Mouse (Mus musculus) embryo, embryonic 9.5 days (tissue): Measurements from ENCODE around the gene Scube3.
A peak's percentile ranks its signal among the peaks of the same experiment; 100 is the strongest.

Source experiments
- DNase-seq: peaks from one replicate; pipeline ENCODE4 v3.0.0-alpha.2; 2017; ENCODE audit errors: extremely low spot score

Scube3 gene

DNA sequence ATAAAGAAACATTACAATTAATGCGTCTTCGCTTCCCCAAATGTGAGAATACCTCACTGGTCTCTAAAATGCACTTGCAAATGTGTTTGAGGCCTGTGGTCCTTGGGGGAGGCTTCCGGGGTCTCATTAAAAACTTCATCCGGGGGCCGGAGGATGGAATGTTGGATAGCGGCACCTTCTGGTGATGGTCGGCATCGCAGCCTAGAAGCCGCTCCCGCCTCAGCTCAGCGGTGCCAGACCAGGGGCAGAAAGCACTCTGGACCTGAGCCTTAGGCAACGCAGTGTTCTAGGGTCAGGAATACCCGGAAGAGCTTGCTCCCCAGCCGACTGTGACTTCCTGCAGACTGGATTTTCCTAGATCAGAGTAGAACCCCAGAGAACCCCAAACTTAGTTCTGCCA lies 8.7 kb upstream of the Scube3 start:
- DNase-seq = peak; percentile 82

DNA sequence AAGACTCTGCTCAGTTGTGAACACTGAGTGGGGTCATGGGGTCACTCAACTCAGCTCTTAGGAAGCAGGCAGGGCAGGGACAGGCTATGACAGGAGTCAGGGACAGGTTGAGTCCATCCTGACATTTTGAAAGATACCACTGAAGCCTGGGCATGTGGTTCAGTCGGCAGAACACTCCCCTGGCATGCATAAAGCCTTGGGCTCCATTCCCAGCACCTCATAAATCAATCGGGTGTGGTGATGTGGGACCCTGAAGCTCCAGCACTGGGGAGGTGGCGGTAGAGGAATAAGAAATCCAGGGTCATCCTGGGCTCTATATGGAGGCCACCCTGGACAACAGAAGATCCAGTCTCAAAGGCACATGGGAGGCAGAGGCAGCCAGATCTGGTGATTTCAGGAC lies 6.4 kb upstream of the Scube3 start:
- DNase-seq = no peak

DNA sequence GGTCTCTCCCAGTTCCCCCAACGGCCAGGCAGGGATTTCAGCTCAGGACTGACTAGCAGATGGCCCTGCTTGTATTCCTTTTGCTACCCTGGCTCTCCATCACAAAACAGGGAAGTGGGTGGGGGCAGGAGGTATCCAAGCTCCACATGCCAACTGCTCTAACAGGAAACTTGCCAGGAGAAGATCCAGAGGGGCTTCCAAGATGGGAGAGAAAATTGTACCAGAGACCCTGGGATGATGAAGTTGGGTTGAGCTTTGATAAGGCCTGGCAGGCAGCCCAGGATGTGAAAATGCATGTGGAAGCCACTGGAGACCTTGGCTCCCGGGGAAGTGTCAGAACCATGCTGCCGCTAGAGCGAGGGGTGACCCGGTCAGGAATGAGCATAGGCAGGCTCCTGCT lies 5.7 kb upstream of the Scube3 start:
- DNase-seq = no peak

DNA sequence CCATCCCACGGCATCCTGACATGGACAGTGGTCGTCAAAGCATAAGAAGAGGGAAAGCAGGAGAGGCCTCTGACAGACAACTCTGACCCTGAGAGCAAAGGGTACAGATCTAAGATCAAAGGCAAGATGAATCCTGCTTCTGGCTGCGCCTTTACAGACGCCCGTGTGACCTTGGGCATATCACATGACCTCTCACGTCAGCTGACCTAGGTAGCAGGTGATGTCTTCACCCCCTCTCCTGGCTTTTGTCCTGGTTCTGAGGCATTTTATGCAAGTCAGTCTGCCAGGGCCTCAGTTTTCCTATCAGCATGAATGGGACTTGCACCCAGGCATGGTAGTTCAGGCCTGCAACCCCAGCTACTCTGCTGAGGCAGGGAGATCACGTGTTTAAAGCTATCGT lies 3.9 kb upstream of the Scube3 start:
- DNase-seq = no peak

DNA sequence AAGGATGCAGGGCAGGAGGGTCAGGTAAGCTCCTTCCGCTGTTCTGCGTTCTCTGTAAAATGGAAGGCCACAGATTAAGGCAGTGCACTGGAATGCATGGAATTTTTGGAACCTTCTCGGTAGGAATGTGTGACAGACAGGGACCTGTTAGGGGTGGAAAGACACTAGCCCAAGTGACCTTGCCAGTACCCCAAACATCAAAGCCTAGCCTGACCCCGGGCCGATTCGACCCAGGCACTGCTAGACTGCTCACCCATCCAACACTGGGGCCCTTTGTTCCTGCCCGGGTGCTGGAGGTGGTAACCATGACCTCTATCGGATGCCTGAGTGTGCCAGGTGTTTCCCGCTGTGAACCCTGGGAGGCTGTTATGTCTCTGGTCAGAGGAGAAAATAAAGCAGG lies 3.3 kb upstream of the Scube3 start:
- no peak for DNase-seq

DNA sequence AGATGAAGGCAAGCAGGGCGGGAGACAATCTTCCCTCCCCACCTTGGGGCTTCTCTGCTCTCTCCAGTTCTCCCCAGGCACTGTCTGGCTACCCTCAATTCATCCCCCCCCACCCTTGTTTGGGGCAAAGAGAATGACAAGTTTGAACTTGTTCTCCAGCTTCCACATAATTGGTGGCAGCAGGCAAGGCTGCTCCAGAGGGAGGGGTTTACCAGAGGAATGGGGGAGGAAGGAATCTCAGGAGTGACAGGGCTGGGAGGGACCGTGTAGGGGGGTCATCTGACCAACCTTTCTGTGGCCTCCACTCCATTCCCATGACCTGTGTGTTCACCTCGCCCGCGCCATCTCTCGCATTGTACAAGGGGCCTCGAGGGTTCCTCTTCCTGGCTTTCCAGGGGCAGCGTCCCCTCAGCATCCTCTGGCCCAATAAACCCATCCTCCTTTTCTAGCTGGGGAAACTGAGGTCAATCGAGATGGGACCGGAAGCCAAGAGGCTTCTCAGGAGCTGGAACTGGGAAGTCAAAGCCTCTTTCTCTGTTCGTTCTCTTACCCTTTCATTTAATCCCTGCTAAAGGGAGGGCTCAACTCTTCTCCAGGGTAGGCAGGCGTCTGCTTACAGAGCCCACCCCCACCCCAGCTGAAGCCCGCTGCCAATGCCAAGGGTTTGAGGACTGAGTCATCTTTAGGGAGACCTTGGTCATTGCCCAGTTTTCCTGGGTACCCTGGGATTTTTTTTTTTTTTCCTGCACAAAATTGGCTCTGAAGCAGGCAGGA lies 1.3 kb upstream of the Scube3 start:
- peak; percentile 48 for DNase-seq

DNA sequence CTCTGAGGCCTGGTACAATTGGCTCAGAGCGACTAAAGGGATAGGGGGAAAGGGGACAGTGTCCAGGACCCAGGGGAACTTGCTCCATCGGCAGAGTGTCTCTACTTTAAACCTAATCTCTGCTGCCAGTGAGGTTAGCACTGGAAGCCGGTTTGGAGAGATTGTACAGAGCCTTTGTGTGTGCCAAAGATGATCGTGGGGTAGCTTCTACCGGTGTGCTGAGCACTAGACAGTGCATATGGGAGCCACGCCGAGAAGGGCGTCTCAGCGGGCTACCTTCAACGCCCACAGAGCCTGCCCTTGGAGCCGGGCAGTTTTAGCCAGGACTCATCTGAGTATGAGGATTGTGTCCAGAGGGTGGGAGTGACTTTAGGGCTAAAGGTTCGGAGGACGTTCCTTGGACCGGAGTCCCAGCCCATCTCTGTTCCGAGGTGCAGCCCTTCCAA lies 713 bp upstream of the Scube3 start:
- no peak for DNase-seq

DNA sequence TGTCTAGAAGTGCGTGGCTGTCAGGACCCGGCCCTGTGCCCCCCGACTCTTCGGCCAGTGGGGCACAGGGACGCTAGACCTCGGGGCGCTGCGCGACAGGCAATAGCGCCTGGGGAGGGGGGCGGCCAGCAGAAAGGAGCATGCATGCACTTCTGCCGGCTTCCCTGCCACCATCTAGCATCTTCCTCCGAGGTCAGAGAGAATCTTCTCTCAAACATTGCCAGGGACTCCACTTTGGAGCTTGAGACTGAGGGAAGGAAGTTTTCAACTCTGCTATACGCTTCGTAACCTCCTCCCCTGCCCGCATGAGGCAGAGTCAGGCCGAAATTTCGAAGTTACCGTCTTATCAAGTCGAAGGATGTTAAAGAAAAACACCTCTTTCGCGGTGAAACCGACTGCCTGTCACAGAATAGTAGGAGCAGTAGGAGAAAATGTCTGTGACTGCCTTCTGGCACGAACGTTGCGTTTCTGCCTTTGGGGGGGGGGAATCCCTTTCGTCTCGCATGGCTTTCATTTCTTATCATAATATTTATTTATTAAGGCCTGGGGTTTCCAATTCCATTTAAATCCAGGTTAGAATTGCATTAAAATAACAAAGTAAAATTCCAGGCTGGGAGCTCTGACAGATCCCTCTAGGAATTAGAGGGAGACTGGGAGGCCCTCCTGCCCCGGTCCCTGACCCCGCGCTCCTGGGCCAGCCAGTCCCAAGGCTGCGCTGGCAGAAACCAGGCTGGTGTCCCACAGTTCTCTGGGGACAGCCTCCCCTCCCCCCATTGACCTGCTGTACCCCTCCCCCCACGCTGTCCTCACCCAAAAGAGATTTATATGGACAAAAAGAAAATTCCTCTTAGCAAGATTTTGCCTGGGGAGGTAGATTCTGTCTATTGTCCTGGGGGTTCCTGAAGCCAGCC lies 1.0 kb downstream of the Scube3 start:
- peak; percentile 56 for DNase-seq

DNA sequence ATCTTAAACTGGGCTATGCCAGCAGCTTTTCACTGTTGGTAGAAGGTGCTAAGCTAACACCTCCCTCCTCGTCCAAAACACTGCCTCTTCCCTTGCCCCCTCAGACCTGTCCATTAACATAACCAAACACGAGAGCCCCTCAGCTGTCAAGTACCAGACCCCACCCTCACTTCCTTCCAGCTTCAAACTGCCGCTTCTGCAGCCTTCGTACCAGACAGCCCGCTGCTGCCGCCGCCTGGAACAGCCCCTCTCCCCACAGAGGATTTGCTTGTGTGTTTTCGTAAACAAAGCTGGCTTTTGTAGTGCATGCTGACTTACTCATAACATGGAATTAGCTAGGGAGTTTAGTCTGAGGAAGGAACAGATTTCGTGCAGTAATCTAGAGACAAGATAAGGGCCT lies 1.8 kb downstream of the Scube3 start:
- DNase-seq = no peak

DNA sequence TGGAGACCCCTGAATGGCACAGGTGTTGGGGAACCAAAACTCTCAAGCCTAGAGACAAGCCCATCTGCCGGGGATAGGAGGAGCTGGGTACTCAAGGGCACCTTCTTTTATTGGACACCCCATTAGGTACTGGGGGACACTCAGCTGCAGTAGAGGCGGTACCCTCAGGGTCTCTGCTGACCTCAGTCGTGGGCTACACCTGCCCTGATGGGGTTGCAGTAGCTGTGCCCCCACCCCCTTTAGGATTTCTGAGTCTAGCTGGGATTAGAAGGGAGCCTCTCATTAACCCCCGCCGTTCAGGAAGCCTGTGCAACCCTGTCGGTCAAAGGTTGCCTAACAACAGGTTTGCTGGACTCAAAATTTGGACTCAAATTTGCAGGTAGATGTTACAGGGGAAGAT lies 2.3 kb downstream of the Scube3 start:
- DNase-seq = no peak

DNA sequence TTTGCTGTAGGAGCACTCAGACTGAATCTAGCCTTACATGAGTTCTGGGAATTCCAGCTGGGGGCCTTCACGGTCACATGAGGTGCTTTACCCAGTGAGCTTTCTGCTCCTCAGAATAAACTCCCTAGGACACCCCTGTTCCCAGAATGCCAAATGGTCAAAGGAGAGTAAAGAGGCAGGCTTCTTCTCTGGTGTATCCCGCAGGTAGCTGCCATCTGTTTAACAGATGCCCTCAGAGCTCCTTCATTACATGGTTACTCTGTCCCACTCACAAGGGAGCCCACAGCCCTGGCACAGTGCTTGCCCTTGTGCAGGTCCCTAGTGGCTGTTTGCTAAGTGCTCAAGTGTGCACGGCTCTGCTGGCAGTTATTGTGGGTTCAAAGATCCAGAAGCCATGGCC lies 6.3 kb downstream of the Scube3 start:
- no peak for DNase-seq

DNA sequence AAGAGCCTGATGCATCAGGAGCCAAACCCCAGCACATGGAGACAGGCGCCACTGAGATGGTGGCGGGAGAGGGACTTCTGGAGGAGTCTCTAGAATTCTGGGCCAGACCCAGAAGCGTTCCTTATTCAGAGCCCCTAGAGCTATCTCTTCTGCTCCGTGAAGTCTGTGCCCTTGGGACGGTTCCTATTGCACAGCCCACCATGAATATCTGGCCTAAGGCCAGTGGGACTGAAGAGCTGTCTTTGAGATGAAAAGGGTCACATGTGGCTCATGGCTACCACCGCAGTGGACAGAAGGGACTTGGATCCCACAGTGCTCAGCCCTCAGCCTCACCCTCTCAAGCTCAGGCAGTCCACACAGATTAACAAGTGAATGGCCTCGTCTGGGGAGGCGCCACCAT lies 7.8 kb downstream of the Scube3 start:
- no peak for DNase-seq

DNA sequence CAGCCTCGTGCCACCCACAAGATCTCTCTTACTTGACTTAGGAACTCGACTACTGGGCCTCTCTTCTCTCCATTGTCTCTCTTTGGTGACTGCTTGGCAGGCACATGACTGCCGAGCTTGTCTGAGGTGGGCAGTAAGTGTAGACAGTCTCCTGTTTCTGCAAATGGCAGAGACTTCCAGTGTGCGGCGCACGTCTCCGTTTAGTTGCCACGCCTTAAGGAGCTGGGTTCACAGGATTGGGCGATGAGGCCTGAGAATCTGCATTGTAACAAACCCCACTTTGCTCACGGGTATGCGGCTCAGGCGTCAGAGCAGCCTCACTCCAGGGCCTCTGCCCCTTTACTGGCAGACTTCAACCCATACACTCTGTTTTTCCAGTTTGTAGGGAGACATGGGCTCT lies 8.5 kb downstream of the Scube3 start:
- no peak for DNase-seq

DNA sequence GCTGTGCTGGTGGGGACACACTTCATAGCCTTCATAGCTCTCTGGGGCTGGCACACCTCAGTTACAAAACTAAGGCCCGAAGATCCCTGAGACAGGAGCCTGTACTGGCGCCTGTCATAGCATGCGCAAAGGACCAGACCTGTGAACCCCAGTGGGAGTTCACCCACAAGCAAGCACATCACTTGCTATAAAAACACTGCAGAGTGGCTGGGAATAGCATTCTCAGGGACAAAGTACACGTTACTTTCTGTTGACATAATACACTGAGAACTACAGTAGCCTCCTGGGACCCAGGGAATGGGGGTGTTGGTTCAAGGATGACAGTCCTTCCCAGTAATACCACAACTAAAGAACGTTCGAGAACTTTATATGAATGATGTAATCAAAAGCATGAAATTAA lies 11.2 kb downstream of the Scube3 start:
- DNase-seq = no peak

DNA sequence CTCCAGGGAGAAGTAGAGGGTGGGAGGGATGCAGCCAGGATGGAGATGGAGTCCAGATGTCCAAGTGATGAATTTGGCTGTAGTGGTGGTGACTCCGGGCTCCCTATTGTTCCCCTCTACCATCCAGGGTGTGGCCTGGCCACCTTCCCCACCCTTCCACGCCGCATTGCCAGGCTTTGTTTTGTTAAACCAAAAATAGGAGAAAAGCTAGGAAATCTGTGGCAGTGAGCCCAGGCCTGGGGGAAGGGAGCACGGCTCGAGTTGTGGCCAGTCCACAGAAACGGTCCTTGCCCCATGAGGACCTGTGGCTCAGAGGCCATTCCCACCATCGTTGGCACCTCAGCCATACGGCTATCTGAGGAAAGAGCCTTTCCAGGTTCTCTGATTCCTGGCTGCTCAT lies 13.0 kb downstream of the Scube3 start:
- no peak for DNase-seq

DNA sequence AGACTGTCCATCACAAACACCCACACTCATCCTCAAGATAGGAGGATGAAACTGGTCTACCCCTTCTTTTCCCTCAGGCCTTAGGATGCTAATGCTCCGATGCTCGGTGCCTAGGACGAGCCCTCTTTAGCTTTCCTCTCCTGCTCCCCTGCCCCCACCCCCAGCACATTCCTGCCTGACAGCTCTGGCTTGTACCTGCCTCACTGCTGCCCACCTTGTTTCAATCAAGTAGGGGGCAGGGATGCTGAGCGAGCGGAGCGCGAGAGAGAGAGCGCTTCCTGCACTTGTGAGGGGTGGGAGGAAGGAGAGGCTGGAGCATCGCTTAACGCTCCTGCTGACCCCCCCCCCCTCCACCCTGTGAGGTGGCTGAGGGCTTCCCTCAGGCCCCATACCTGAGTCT lies 18.4 kb downstream of the Scube3 start:
- peak; percentile 42 for DNase-seq

DNA sequence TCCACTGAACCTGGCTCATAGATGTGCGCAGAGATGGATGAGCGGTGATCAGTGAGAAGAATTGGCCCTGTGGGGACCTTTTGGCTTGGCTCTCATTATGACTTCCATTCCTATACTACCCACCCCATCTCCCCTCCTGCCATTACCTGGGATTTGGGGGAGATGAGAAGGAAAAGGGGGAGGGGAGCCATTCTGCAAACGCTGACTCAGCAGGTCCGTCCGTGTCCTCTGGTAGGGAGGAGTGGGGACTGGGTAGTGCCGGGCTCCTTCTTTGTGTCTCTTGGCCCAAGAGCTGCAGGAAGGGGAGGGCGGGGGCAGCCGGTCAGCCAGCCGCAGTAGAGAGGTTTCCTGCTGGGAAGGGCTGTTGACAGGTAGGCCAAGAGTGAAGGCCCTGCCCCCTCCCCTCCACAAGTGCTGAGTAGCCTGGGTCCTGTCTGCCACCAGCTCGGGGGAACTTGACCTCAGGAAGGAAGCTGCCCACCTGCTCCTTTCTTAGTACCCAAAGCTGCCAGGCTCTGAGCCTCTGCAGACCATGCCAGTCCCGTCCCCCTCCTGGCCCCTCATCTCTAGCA lies 19.5 kb downstream of the Scube3 start:
- DNase-seq = no peak

DNA sequence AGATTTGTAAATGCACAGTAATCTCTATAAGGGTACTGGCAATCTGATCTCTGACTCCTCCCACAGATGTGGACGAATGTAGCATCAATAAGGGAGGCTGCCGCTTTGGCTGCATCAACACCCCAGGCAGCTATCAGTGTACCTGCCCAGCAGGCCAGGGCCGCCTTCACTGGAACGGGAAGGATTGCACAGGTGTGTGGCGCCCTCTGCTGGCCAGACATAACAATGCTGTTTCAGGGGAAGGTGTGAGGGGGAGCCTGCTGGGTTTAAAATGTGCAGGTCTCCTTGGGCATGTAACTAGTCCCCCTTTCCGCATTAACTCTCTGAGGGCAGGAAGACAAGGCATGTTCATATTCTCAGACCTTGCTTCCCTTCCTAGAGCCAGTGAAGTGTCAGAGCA lies 21.7 kb downstream of the Scube3 start:
- peak; percentile 84 for DNase-seq

DNA sequence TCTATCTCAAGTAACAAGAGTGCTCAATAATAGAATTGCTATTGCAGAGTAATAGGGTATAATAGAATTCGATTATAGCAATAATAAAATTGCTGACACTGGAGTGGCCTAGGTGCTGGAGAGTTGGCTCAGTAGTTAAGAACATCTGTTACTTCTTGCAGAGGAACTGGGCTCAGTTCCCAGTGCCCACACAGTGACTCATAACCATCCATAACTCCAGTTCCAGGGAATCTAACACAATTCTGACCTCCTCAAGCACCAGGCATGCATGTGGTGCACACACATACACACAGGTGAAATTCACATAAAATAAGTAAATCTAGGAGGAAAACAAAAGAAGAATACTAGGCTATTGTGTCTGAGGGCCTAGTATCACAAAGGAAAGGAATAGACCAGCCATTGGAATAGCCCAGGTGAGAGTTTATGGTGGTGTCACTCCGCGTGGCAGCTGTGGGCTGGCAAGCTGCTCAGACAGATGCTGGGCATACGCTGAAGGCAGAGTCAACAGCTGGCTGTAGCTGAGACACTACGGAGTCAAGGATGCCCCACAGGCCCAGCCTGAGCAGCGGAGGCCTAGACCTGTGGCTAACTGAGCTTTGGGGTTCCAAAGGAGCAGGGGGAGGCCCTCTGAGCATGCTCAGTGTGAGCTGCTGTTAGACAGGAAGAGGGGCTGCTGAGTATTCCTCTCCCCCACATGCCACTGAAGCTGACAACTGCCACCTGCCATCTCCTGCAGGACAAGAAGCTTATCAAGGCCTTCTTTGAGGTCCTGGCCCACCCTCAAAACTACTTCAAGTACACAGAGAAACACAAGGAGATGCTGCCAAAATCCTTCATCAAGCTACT lies 28.7 kb downstream of the Scube3 start:
- DNase-seq = no peak

DNA sequence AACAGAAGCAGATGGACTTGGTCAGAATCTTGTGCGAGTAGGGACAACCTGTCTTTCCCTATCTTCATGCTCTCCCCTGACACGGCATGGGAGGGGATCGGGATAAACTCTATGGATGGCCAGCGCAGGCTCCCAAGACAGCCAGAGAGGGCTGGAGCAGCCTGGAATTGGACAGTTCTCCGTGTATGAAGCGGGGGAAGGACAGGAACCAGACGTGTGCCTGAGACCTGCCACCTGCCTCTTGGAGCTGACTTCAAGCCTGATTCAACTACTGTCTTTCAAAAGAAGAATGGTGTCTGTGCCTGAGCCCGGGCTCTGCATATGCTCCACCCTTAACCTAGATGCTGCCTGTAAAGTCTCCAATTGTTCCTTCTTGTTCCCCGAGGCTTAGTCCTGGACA lies 30.7 kb downstream of the Scube3 start:
- DNase-seq = no peak

DNA sequence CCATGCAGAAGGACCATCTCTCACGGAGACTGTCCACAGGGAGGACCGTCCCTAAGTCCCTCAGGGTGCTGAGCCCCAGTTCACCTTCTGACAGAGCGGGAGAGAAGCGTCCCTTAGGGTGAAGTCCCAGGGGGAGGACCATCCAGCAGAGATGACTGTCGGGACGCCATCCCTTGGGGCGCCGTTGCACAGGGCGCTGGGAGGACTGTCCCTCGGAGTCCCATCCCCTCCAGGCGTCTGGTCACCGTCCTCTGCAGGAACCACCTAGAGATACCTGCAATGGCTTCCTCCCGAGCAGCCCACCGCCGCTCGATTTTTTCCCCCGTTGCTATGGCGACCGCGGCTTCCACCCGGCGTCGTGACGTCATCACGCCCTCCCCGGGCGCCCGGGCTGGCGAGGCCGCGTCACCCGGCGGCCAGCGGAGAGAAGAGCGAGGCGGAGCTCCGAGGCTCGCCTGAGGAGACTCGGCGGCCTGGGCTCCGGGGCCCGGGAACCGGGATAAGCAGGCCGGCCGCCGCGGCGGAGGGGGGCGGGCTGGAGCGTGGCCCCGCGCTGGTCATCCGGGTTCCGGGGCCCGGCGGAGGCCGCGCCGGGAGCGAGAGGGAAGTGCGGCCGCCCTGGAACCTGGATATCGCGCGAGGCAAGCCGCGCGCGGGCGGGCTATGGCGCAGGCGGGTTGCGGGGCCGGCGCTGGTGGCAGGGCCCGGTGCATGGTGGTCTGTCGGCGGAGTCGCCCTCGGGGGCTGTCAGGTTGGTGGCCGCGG lies 35.0 kb downstream of the Scube3 start, which contains the start of gene Zfp523:
Gene Zfp523, plus strand, starts transcription at position 355 of the 765 bp plus-strand sequence.
- DNase-seq = peak; percentile 95
